Mouse (Mus musculus): ENCODE results near the gene Trp53bp2. TPM values are rescaled to one million over a fixed set of nuclear protein-coding genes. Genes with fewer than 3 reads are reported as not detected.

The Trp53bp2 gene
- polyA plus RNA-seq, 1 experiment from 2014 or later = 27.2 TPM

Other genes with a start within 250 kb of the Trp53bp2 start
- not detected in 2 replicates for gene Vmn1r1, start 244.7 kb upstream of the Trp53bp2 start, polyA plus RNA-seq (2015; fragmentation: Nextera tagmentation; extraction: Ambion mirVana)
- 62.7 and 72.0 TPM in 2 replicates for gene Degs1, start 126.4 kb upstream of the Trp53bp2 start, polyA plus RNA-seq (2015; fragmentation: Nextera tagmentation; extraction: Ambion mirVana)
- gene Fbxo28, start 67.5 kb upstream of the Trp53bp2 start, polyA plus RNA-seq (2015; fragmentation: Nextera tagmentation; extraction: Ambion mirVana) = 30.3 and 36.3 TPM in 2 replicates
- gene Capn2, start 108.4 kb downstream of the Trp53bp2 start, polyA plus RNA-seq (2015; fragmentation: Nextera tagmentation; extraction: Ambion mirVana) = 70.3 and 76.2 TPM in 2 replicates
- gene Capn8, start 155.8 kb downstream of the Trp53bp2 start, polyA plus RNA-seq (2015; fragmentation: Nextera tagmentation; extraction: Ambion mirVana) = 0.14 TPM in 1 of 2 replicates, not detected in the other

All from forebrain, embryonic 16.5 days (tissue).